Mouse (Mus musculus) liver, postnatal 0 days (tissue): Measurements from ENCODE around the gene Bad. TPM values are rescaled to one million over a fixed set of nuclear protein-coding genes. Genes with fewer than 3 reads are reported as not detected.
A peak's percentile ranks its signal among the peaks of the same experiment; 100 is the strongest.
"Not testable (repeated sequence)": the region's sequence is repeated elsewhere in the genome, so short reads cannot be mapped to it uniquely, and the experiment has no call there.

Experiments used
- ATAC-seq: fragments of 200-750 bp; cut with Nextera tagmentation; 2 replicates; pipeline ENCODE4 v1.8.0; 2017; ENCODE audit warnings: mild to moderate bottlenecking, moderate library complexity
- DNase-seq: peaks from one replicate; pipeline ENCODE4 v3.0.0-alpha.2; 2016
- H3K27ac ChIP-seq: fragments of 300-500 bp; sonication (generic); 2 replicates; pipeline ENCODE4 v1.5.1; 2014; ENCODE audit warnings: antibody characterized with exemption, moderate library complexity, mild to moderate bottlenecking, low read depth
- H3K27me3 ChIP-seq: fragments of 300-500 bp; sonication (generic); 2 replicates; pipeline ENCODE4 v1.6.1; 2014; ENCODE audit warnings: low read length, control low read depth, mixed read lengths; ENCODE audit not compliant: insufficient read depth
- H3K36me3 ChIP-seq: fragments of 300-500 bp; sonication (generic); replicated peaks from 2 replicates; pipeline ENCODE4 v1.6.1; 2014; ENCODE audit warnings: mild to moderate bottlenecking, control low read depth, low read length, moderate library complexity, mixed read lengths; ENCODE audit not compliant: insufficient read depth
- H3K4me1 ChIP-seq: fragments of 300-500 bp; sonication (generic); 2 replicates; pipeline ENCODE4 v1.6.1; 2014; ENCODE audit warnings: antibody characterized with exemption, mild to moderate bottlenecking, control low read depth; ENCODE audit not compliant: insufficient read depth
- H3K4me2 ChIP-seq: fragments of 300-500 bp; sonication (generic); 2 replicates; pipeline ENCODE4 v1.6.1; 2014; ENCODE audit warnings: low read depth, mild to moderate bottlenecking, low read length, moderate library complexity, mixed read lengths
- H3K4me3 ChIP-seq: fragments of 300-500 bp; sonication (generic); 2 replicates; pipeline ENCODE4 v1.5.1; 2014; ENCODE audit warnings: low read depth, low read length
- H3K9ac ChIP-seq: fragments of 300-500 bp; sonication (generic); replicated peaks from 2 replicates; pipeline ENCODE4 v1.6.1; 2014; ENCODE audit warnings: mild to moderate bottlenecking, moderate library complexity
- H3K9me3 ChIP-seq: fragments of 300-500 bp; sonication (generic); 2 replicates; pipeline ENCODE4 v1.6.1; 2016; ENCODE audit warnings: mild to moderate bottlenecking, control low read depth, low read length, mixed read lengths
- CTCF ChIP-seq: sonication (generic); IDR thresholded peaks from 2 replicates; pipeline ENCODE4 v1.5.1; 2016; ENCODE audit warnings: antibody characterized with exemption, low read depth
- EP300 ChIP-seq: IDR thresholded peaks from 2 replicates; pipeline ENCODE4 v1.6.1; 2016; ENCODE audit warnings: antibody characterized with exemption, low read depth, mild to moderate bottlenecking
- WGBS: fragments of 180-500 bp; shearing (Covaris S2); extraction: QIAGEN DNeasy Blood & Tissue Kit; methylation state at CpG from one replicate; pipeline ENCODE4 v1.1.7; 2014; ENCODE audit not compliant: insufficient replicate concordance; 5-methylcytosine and 5-hydroxymethylcytosine counted together
- polyA plus RNA-seq: library from polyadenylated mRNA; unstranded; fragments of >200 nt; fragmentation: Nextera tagmentation; extraction: Ambion mirVana; gene quantifications from 2 replicates; pipeline ENCODE4 v1.2.1, GENCODE M21; 2015

Bad gene
- polyA plus RNA-seq, 1 experiment from 2014 or later: 30.6 TPM

DNA sequence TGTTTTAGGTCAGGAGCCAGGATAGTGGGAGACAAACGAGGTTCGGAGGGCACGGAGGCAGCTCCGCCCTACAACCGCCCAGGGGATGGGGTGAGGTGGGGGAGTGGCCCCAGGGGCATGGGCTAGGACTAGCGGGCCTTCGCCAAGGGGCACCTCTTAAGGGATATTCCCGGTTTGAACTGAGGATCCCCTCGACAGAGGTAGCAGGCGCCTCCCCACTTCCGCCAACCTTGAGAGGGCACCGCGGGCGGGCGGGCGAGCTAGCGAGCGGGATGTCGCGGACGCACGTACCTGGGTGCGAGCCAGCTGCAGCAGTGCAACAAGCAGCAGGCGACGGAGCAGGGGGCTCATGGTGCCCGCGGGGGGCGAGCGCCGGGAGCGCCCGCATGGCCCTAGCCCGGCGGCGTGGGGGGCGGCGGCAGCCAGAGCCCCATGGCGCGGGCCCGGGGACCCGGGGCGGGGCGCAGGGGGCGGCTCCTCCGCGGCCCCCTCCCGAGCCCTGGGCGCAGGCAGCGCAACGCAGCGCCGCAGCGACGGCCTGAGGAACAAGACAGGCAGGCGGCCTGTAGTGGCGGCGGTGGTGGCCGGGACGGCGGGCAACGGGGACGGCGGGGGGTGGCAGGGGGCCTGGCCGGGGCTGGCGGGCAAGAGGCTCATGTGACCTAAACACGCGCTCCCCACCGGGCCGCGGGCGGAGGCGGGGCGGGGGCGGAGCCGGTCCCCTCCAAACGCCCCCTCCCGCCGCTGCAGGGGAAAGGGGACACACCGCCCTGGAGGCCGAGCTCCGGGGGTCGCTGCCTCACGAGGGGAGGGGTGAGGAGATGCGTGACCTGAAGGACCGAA is 45.6 kb downstream of the Bad start, which contains the start of gene Vegfb:
Gene Vegfb (minus strand): TSS at position 591 of the 843 bp plus-strand sequence.
- ATAC-seq (peak; percentile 43), DNase-seq (peak; percentile 71)
- Histone ChIP-seq H3K9me3 (no peaks in the 10 kb centered on the region), H3K4me1 (peaks cover 28% of the 10 kb centered on the region), H3K27me3 (no peaks in the 10 kb centered on the region), H3K27ac (peak within 1 kb of the TSS; percentile 76), H3K9ac (peak within 1 kb of the TSS; percentile 75), H3K4me2 (peak within 1 kb of the TSS; percentile 98), H3K36me3 (peaks cover 18% of the 10 kb centered on the region; the same call in 1 of the 2 replicates), H3K4me3 (peak within 1 kb of the TSS; percentile 77)
- 1% methylated on average over 50 of the region's 85 CpGs for WGBS
- TF ChIP-seq EP300 (no peak), CTCF (no peak)

DNA sequence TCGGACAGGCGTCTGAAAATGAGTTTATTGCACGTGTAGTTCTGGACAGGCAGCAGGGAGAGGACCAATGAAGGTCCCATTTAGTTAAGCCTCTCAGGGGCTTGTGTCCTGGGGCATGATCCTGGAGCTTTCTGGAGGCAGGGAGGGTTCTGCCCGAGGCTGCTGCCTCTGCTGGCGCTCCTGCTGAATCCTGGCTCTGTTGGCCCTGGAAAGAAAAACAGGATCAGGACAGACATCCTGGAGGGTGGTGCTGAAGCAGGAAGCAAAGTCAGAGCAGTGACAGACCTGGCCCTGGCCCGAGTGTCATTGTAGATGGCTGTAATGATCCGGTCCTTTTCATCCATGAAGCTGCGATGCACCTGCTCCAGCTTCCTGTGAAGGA is 46.2 kb downstream of the Bad start:
- Histone ChIP-seq H3K9me3 (no peaks in the 10 kb centered on the region), H3K4me3 (peak overlapping the region; percentile 77), H3K27ac (peak overlapping the region; percentile 48; the same call in 1 of the 2 replicates), H3K27me3 (no peaks in the 10 kb centered on the region), H3K4me2 (peak overlapping the region; percentile 98), H3K4me1 (peaks cover 31% of the 10 kb centered on the region), H3K9ac (peak overlapping the region; percentile 75), H3K36me3 (peaks cover 16% of the 10 kb centered on the region; the same call in 1 of the 2 replicates)
- no peak for TF ChIP-seq CTCF
- no peak for TF ChIP-seq EP300
- WGBS: 9% methylated on average over 8 of the region's 8 CpGs
- ATAC-seq: no peak
- DNase-seq: peak; percentile 24

DNA sequence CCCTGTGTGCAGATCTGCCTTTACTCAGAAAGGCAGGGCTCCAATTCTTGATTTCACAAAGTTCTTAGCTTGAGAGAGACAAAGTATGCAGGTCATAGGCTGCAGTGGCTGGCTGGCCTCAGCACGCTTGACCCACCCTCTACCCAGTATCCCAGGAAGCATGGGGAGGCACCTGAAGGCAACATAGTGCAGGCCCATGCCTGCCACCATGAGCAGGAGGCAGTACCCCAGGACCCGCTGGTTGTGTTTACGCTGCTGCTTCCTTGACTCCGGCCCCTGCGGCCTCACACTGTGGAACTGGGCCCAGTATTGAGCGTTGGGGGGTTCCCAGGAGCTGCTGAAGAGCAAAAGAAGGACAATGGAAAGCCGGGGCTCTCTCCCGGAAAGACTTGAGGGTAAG is 47.6 kb downstream of the Bad start:
- no peaks in the 10 kb centered on the region for H3K9me3 ChIP-seq
- H3K27ac ChIP-seq: no peak overlapping the region
- H3K4me2 ChIP-seq: no peak overlapping the region
- ATAC-seq (no peak), DNase-seq (no peak)
- H3K9ac ChIP-seq: no peak overlapping the region
- H3K4me1 ChIP-seq: peaks cover 36% of the 10 kb centered on the region
- TF ChIP-seq CTCF (no peak), EP300 (no peak)
- peaks cover 8% of the 10 kb centered on the region; the same call in 1 of the 2 replicates for H3K36me3 ChIP-seq
- no peaks in the 10 kb centered on the region for H3K27me3 ChIP-seq
- WGBS: 91% methylated on average over 8 of the region's 8 CpGs
- H3K4me3 ChIP-seq: no peak overlapping the region

DNA sequence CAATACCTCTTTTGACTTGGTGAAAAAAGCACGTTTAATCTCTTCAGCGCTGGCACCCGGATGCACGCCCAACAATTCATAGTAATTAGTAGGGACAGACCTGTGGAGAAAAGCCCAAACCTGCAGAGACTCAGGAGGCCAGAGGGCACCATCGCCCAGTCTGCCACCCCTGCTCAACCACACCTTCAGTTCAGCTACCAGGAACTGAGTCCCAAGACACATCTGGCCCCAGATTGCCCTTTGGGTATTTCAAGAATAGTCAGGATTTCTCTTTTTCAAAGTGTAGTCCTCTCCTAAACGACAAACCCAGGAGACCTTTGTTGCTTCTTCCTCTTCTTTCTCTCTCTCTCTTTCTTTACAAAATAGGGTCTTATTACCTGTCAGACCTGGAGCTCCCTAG is 49.1 kb downstream of the Bad start:
- no peak overlapping the region for H3K9ac ChIP-seq
- 81% methylated on average over 6 of the region's 6 CpGs for WGBS
- no peak for DNase-seq
- no peak for TF ChIP-seq CTCF
- no peak overlapping the region for H3K4me3 ChIP-seq
- H3K36me3 ChIP-seq: 0 out of 2 replicates have a peak, but pooled peaks cover 2% of the 10 kb centered on the region
- no peak overlapping the region for H3K4me2 ChIP-seq
- ATAC-seq: no peak
- H3K27ac ChIP-seq: no peak overlapping the region
- H3K4me1 ChIP-seq: peaks cover 46% of the 10 kb centered on the region
- H3K27me3 ChIP-seq: no peaks in the 10 kb centered on the region
- no peaks in the 10 kb centered on the region for H3K9me3 ChIP-seq

DNA sequence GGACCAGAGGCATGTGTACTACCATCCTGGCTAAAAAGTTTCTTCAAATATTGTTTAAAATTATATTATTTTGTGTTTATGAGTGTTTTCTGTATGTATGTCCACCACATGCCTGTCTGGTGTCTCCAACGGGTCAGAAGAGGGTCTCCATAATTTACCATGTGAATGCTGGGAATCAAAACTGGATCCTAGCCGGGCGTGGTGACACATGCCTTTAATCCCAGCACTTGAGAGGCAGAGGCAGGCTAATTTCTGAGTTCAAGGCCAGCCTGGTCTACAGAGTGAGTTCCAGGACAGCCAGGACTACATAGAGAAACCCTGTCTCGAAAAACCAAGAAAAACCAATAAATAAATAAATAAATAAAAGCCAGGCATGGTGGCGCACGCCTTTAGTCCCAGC is 49.5 kb downstream of the Bad start:
- not testable (repeated sequence) for H3K9ac ChIP-seq, H3K9me3 ChIP-seq, ATAC-seq, H3K4me3 ChIP-seq, DNase-seq, H3K4me2 ChIP-seq, H3K27me3 ChIP-seq, H3K27ac ChIP-seq, H3K36me3 ChIP-seq
- peaks cover 43% of the 10 kb centered on the region for H3K4me1 ChIP-seq
- WGBS: 81% methylated on average over 6 of the region's 6 CpGs

DNA sequence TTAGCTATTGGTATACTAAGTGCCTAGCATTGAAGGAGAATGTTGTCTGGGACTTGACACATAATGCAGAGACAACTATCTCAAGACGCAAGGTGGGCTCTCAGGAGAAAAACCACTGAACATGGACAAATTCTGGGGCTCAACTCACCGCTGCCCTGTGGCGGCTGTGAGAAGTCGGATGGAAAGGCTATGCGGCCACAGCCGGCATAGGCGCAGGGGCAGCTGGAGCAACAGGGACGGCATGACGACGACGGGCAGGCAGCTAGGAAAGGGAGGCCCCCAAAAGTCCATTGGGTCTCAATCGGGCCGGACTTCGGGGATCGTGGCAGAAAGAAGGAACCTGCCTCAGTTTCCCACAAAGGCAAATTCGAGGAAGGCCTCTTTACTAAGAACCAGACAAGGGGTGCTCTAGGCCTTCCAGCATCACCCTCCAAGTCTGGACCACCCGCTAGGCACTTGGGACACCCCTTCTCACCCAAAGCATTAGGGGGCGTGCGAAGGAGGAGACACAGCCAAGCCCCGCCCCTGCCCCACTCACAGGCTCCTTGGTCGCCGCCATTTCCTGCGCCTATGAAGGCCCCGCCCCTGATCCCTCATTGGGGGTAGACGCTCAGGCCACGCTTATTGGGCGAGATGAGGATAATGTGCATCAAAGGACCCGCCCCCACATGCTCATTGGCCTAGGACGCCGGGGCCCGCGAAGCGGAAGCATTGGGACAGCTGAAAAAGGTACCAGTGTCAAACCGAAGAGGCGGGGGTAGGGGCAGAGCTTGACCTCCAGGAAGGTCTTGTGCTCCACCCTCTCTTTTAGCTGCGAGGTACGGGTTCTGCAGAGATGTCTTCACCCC is 50.6 kb downstream of the Bad start, which contains the start of gene Dnajc4:
Gene Dnajc4 (minus strand): TSS at position 562 of the 848 bp plus-strand sequence.
- H3K9ac ChIP-seq: peak within 1 kb of the TSS; percentile 75
- TF ChIP-seq EP300 (no peak), CTCF (0 out of 2 replicates have a peak, but pooled peaks have one; percentile 11)
- DNase-seq (peak; percentile 97), ATAC-seq (peak; percentile 93)
- peak within 1 kb of the TSS; percentile 100 for H3K4me2 ChIP-seq
- peak within 1 kb of the TSS; percentile 67 for H3K4me3 ChIP-seq
- WGBS: under 1% methylated on average over 36 of the region's 37 CpGs
- H3K27me3 ChIP-seq: no peaks in the 10 kb centered on the region
- H3K4me1 ChIP-seq: peaks cover 40% of the 10 kb centered on the region
- H3K36me3 ChIP-seq: 0 out of 2 replicates have a peak, but pooled peaks cover 2% of the 10 kb centered on the region
- peak within 1 kb of the TSS; percentile 81 for H3K27ac ChIP-seq
- no peaks in the 10 kb centered on the region for H3K9me3 ChIP-seq
